Comparison of ENCODE assay signal across 9 mouse cellular contexts in the genomic region with DNA sequence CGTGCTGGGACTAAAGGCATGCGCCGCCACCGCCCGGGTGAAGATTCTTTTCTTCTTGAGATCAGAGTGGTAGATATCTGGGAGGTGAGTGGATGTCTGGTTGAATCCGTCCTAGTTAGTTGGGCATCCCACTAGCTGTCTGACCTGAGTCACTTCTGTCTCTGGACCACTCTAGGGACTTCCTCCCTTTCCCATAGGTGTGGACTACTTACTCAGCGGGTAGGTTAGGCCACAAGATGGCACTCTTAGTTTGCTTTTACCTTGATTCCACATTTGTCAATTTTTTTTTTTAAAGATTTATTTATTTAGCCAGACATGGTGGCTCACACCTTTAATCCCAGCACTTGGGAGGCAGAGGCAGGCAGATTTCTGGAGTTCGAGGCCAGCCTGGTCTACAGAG. TPM values are rescaled to one million over a fixed set of nuclear protein-coding genes. Genes with fewer than 3 reads are reported as not detected.
DNase-seq lines count a peak whose midpoint lies in the region; ATAC-seq lines count a peak whose summit lies in the region.
"Had no signal": no experiment of that assay in that cellular context is flagged by ENCODE, and none has a peak within 500 bp of the region (broad histone marks: within the 10 kb centered on the region; RNA-seq: fewer than 3 reads in every experiment).

No protein-coding gene starts in this region.

- ATAC-seq in kidney, embryonic 14.5 days (ENCODE audit: low FRiP score, low TSS enrichment) = no peak; the same call in 1 of the 2 replicates

- H3K9ac ChIP-seq in kidney, embryonic 14.5 days (ENCODE audit: low read depth, low read length) = no peak overlapping the region
- H3K9ac ChIP-seq: heart, embryonic 15.5 days had no signal

- 91% methylated on average over 8 of the region's 8 CpGs for WGBS in kidney, embryonic 14.5 days

- H3K27me3 ChIP-seq in kidney, embryonic 14.5 days (ENCODE audit: control insufficient read depth, insufficient read depth, low read length) = no peaks in the 10 kb centered on the region
- H3K27me3 ChIP-seq: heart, embryonic 15.5 days had no signal

- no peak overlapping the region for H3K4me3 ChIP-seq in kidney, embryonic 14.5 days (ENCODE audit: low read length)
- H3K4me3 ChIP-seq: heart, embryonic 15.5 days had no signal

- H3K4me1 ChIP-seq in kidney, embryonic 14.5 days (ENCODE audit: control insufficient read depth, insufficient read depth, low read length) = no peaks in the 10 kb centered on the region

- H3K36me3 ChIP-seq in kidney, embryonic 14.5 days (ENCODE audit: control insufficient read depth, insufficient read depth, low read length) = peaks cover 11% of the 10 kb centered on the region; the same call in 1 of the 2 replicates
- H3K36me3 ChIP-seq: heart, embryonic 15.5 days had no signal

- peak; percentile 54 for DNase-seq in kidney, adult 9 months
- DNase-seq in 3T3-L1 (ENCODE audit: low read depth, low spot score) = peak; percentile 61
- DNase-seq in CD4-positive, CD25-positive, alpha-beta regulatory T cell, adult 2 months (ENCODE audit: low read depth, low spot score) = peak; percentile 74
- DNase-seq in cerebellum, postnatal 10 days = peak; percentile 51 to 66
- DNase-seq in ovary, postnatal 10 days (ENCODE audit: low spot score) = no peak
- DNase-seq in ovary, postnatal 14 days (ENCODE audit: low spot score) = no peak
- DNase-seq in frontal cortex, postnatal 36 days (ENCODE audit: low spot score in 2 of 2) = no peak

- no peaks in the 10 kb centered on the region for H3K9me3 ChIP-seq in kidney, embryonic 14.5 days (ENCODE audit: control insufficient read depth, low read length)
- H3K9me3 ChIP-seq: heart, embryonic 15.5 days had no signal

- H3K4me2 ChIP-seq in kidney, embryonic 14.5 days (replicated peaks; ENCODE audit: low read depth, low read length) = no peak overlapping the region
- H3K4me2 ChIP-seq: heart, embryonic 15.5 days had no signal

- no peak overlapping the region for H3K27ac ChIP-seq in kidney, embryonic 14.5 days (ENCODE audit: low read depth, low read length)
- H3K27ac ChIP-seq: heart, embryonic 15.5 days had no signal

RNA-seq across cellular contexts. Expression of a gene that starts 7.8 kb away (rescaled TPM):
- 76.9 and 114 TPM in 2 replicates for polyA plus RNA-seq in kidney, embryonic 14.5 days (2014; fragmentation: Nextera tagmentation; extraction: Ambion mirVana)

RNA-seq across cellular contexts. Expression of a gene that starts 11.5 kb away (rescaled TPM):
- 12.8 and 19.6 TPM in 2 replicates for polyA plus RNA-seq in kidney, embryonic 14.5 days (2014; fragmentation: Nextera tagmentation; extraction: Ambion mirVana)

Comparison
In these comparisons a context has a peak if more than half of its experiments do, and no peak if none do; other contexts are left out.
1. DNase-seq: peak in kidney, adult 9 months (single experiment), 3T3-L1 (single experiment), CD4-positive, CD25-positive, alpha-beta regulatory T cell, adult 2 months (single experiment) and cerebellum, postnatal 10 days (2 of 2); none in ovary, postnatal 10 days (single experiment), ovary, postnatal 14 days (single experiment) and frontal cortex, postnatal 36 days (0 of 2).